Mouse (Mus musculus) heart, embryonic 16.5 days (tissue): ENCODE data around the gene D13Ertd608e. TPM values are rescaled to one million over a fixed set of nuclear protein-coding genes. Genes with fewer than 3 reads are reported as not detected.
"Not testable (repeated sequence)": the region's sequence is repeated elsewhere in the genome, so short reads cannot be mapped to it uniquely, and the experiment has no call there.

ENCODE experiments used
- ATAC-seq: fragments of 200-750 bp; cut with Nextera tagmentation; replicated peaks from 2 replicates; pipeline ENCODE4 v1.8.0; 2017; ENCODE audit warnings: moderate number of reproducible peaks; ENCODE audit not compliant: insufficient read depth, low FRiP score; ENCODE audit errors: extremely low read depth
- H3K27ac ChIP-seq: fragments of 300-500 bp; sonication (generic); 2 replicates; pipeline ENCODE4 v1.5.1; 2014; ENCODE audit warnings: mild to moderate bottlenecking, low read length, control low read depth, moderate library complexity
- H3K27me3 ChIP-seq: fragments of 300-500 bp; sonication (generic); 2 replicates; pipeline ENCODE4 v1.6.1; 2014; ENCODE audit warnings: low read length, mixed read lengths; ENCODE audit not compliant: control insufficient read depth, insufficient read depth
- H3K36me3 ChIP-seq: fragments of 300-500 bp; sonication (generic); 2 replicates; pipeline ENCODE4 v1.6.1; 2014; ENCODE audit not compliant: control insufficient read depth, insufficient read depth
- H3K4me1 ChIP-seq: fragments of 300-500 bp; sonication (generic); 2 replicates; pipeline ENCODE4 v1.6.1; 2014; ENCODE audit warnings: low read length, mixed read lengths; ENCODE audit not compliant: control insufficient read depth, insufficient read depth
- H3K4me2 ChIP-seq: fragments of 300-500 bp; sonication (generic); 2 replicates; pipeline ENCODE4 v1.6.1; 2014; ENCODE audit warnings: low read depth, mild to moderate bottlenecking, control low read depth, low read length
- H3K4me3 ChIP-seq: fragments of 300-500 bp; sonication (generic); 2 replicates; pipeline ENCODE4 v1.5.1; 2014; ENCODE audit warnings: mild to moderate bottlenecking, control low read depth, low read length
- H3K9ac ChIP-seq: fragments of 300-500 bp; sonication (generic); 2 replicates; pipeline ENCODE4 v1.6.1; 2014; ENCODE audit warnings: low read length, control low read depth
- H3K9me3 ChIP-seq: fragments of 300-500 bp; sonication (generic); replicated peaks from 2 replicates; pipeline ENCODE4 v1.6.1; 2016; ENCODE audit warnings: low read length; ENCODE audit not compliant: control insufficient read depth
- WGBS: fragments of 180-500 bp; shearing (Covaris S2); extraction: QIAGEN DNeasy Blood & Tissue Kit; methylation state at CpG from one replicate; pipeline ENCODE4 v1.1.7; 2014; 5-methylcytosine and 5-hydroxymethylcytosine counted together
- polyA plus RNA-seq: library from polyadenylated mRNA; unstranded; fragments of >200 nt; fragmentation: Nextera tagmentation; extraction: Ambion mirVana; gene quantifications from 2 replicates; pipeline ENCODE4 v1.2.1, GENCODE M21; 2015

Gene D13Ertd608e
- polyA plus RNA-seq, 1 experiment from 2014 or later = not detected

DNA sequence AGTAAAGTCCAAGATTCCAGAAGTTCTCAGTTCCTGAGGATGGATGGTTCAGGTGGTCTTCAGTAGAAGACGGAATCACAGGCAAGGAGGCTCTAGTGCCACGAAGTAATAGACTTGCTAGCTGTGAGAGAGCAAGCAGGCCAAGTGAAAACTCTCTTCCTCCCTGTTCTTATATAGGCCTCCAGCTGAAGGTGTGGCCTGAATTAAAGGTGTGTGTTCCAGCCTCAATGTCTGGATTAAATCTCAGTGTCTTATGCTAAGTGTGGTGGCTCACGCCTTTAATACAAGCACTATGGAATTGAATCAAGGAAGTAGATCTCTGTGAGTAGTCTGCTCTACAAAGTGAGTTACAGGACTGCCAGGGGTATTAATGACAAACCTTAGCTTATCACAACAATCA lies 58.9 kb downstream of the D13Ertd608e start, which contains the start of gene Tcstv1:
Tcstv1 (minus strand) TSS at position 101 of the 400 bp plus-strand sequence.
- ATAC-seq, H3K36me3 ChIP-seq, H3K4me2 ChIP-seq, H3K4me1 ChIP-seq, H3K27ac ChIP-seq, H3K4me3 ChIP-seq, H3K27me3 ChIP-seq, H3K9ac ChIP-seq, H3K9me3 ChIP-seq: not testable (repeated sequence)
- WGBS = 73% methylated on average over 3 of the region's 3 CpGs

Other genes with a start within 250 kb of the D13Ertd608e start
- not detected in 2 replicates for gene Ccl28, start 212.2 kb upstream of the D13Ertd608e start, polyA plus RNA-seq
- gene Hmgcs1, start 145.6 kb upstream of the D13Ertd608e start, polyA plus RNA-seq = 72.0 and 79.0 TPM in 2 replicates
- gene Nim1k, start 80.1 kb upstream of the D13Ertd608e start, polyA plus RNA-seq = 0.69 and 1.1 TPM in 2 replicates
- gene Zfp131, start 45.1 kb upstream of the D13Ertd608e start, polyA plus RNA-seq = 21.2 and 22.8 TPM in 2 replicates
- gene AF067063, start 5.8 kb upstream of the D13Ertd608e start, polyA plus RNA-seq = not detected in 2 replicates
- not detected in 2 replicates for gene Tcstv1, start 58.8 kb downstream of the D13Ertd608e start, polyA plus RNA-seq
- gene Gm21761, start 93.3 kb downstream of the D13Ertd608e start, polyA plus RNA-seq = not detected in 2 replicates
- gene B020031M17Rik, start 114.8 kb downstream of the D13Ertd608e start, polyA plus RNA-seq = not detected in 2 replicates
- gene Gm36079, start 191.0 kb downstream of the D13Ertd608e start, polyA plus RNA-seq = not detected in 2 replicates
- 0.14 TPM in 1 of 2 replicates, not detected in the other for gene Gm21188, start 216.2 kb downstream of the D13Ertd608e start, polyA plus RNA-seq